Mouse (Mus musculus): ENCODE results near the gene Tmem219. TPM values are rescaled to one million over a fixed set of nuclear protein-coding genes. Genes with fewer than 3 reads are reported as not detected.

The Tmem219 gene
- polyA plus RNA-seq, 1 experiment from 2014 or later: 34.1 TPM

GRCm38 (mm10) chr7:126861429-126862130 lies 61.1 kb downstream of the Tmem219 start, which contains the start of gene Hirip3:
Hirip3 (plus strand) TSS chr7:126861972.
- Histone ChIP-seq H3K4me2 (ENCODE audit: low read depth, low read length) (peak within 1 kb of the TSS; percentile 88), H3K36me3 (ENCODE audit: control insufficient read depth, insufficient read depth, low read length) (peaks cover 5% of the 10 kb centered on the region; the same call in 1 of the 2 replicates), H3K4me3 (replicated peaks; ENCODE audit: low read length) (peak within 1 kb of the TSS; percentile 73), H3K9ac (ENCODE audit: low read length) (peak within 1 kb of the TSS; percentile 84), H3K9me3 (replicated peaks; ENCODE audit: control insufficient read depth, low read length) (no peaks in the 10 kb centered on the region), H3K4me1 (ENCODE audit: control insufficient read depth, insufficient read depth, low read length) (peaks cover 29% of the 10 kb centered on the region), H3K27ac (ENCODE audit: low read length) (peak within 1 kb of the TSS; percentile 83), H3K27me3 (ENCODE audit: control insufficient read depth, insufficient read depth, low read length) (no peaks in the 10 kb centered on the region)
- 1% methylated on average over 42 of the region's 42 CpGs for WGBS
- ATAC-seq (ENCODE audit: insufficient read depth, low FRiP score): peak; percentile 92

DNA sequence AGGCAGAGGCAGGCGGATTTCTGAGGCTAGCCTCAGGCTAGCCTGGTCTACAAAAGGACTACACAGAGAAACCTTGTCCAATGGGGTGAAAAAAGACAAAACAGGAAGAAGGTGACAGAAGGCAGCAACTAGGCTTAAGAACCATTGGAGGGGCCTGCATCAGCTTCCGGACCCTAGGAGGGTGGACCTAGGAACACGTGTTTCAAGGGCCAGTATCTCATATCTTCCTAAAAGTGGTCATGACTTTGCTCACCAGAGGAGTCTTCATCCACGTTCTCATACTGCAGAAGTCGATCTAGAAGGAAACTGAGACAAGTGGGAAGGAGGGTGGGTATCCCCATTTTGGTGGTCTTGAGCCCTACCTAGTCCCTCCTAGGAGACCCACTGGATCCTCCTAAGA lies 61.7 kb downstream of the Tmem219 start:
- Histone ChIP-seq H3K36me3 (ENCODE audit: control insufficient read depth, insufficient read depth, low read length) (no peaks in the 10 kb centered on the region), H3K27me3 (ENCODE audit: control insufficient read depth, insufficient read depth, low read length) (no peaks in the 10 kb centered on the region), H3K9me3 (replicated peaks; ENCODE audit: control insufficient read depth, low read length) (no peaks in the 10 kb centered on the region), H3K4me2 (ENCODE audit: low read depth, low read length) (peak overlapping the region; percentile 88), H3K9ac (ENCODE audit: low read length) (peak overlapping the region; percentile 84), H3K4me3 (replicated peaks; ENCODE audit: low read length) (peak overlapping the region; percentile 73), H3K27ac (ENCODE audit: low read length) (no peak overlapping the region), H3K4me1 (ENCODE audit: control insufficient read depth, insufficient read depth, low read length) (peaks cover 31% of the 10 kb centered on the region)
- no peak for ATAC-seq (ENCODE audit: insufficient read depth, low FRiP score)
- WGBS: 60% methylated on average over 5 of the region's 5 CpGs

- H3K4me3 ChIP-seq (replicated peaks; ENCODE audit: low read length): no peak overlapping the region
- H3K9ac ChIP-seq (ENCODE audit: low read length): peak overlapping the region; percentile 10; the same call in 1 of the 2 replicates
- no peak overlapping the region for H3K4me2 ChIP-seq (ENCODE audit: low read depth, low read length)
- H3K27me3 ChIP-seq (ENCODE audit: control insufficient read depth, insufficient read depth, low read length): no peaks in the 10 kb centered on the region
- H3K9me3 ChIP-seq (replicated peaks; ENCODE audit: control insufficient read depth, low read length): no peaks in the 10 kb centered on the region
- peak overlapping the region; percentile 47 for H3K27ac ChIP-seq (ENCODE audit: low read length)
- H3K36me3 ChIP-seq (ENCODE audit: control insufficient read depth, insufficient read depth, low read length): no peaks in the 10 kb centered on the region; the same call in 1 of the 2 replicates
- WGBS: 65% methylated on average over 9 of the region's 9 CpGs
- H3K4me1 ChIP-seq (ENCODE audit: control insufficient read depth, insufficient read depth, low read length): peaks cover 12% of the 10 kb centered on the region; the same call in 1 of the 2 replicates
- ATAC-seq (ENCODE audit: insufficient read depth, low FRiP score): peak; percentile 43; the same call in 1 of the 2 replicates
Measured at GRCm38 (mm10) chr7:126856741-126857420, 65.8 kb downstream of the Tmem219 start.

- no peaks in the 10 kb centered on the region for H3K9me3 ChIP-seq (replicated peaks; ENCODE audit: control insufficient read depth, low read length)
- H3K4me2 ChIP-seq (ENCODE audit: low read depth, low read length): no peak overlapping the region
- no peaks in the 10 kb centered on the region for H3K27me3 ChIP-seq (ENCODE audit: control insufficient read depth, insufficient read depth, low read length)
- H3K4me3 ChIP-seq (replicated peaks; ENCODE audit: low read length): no peak overlapping the region
- no peaks in the 10 kb centered on the region; the same call in 1 of the 2 replicates for H3K36me3 ChIP-seq (ENCODE audit: control insufficient read depth, insufficient read depth, low read length)
- WGBS: 84% methylated on average over 3 of the region's 3 CpGs
- 0 out of 2 replicates have a peak, but pooled peaks cover 7% of the 10 kb centered on the region for H3K4me1 ChIP-seq (ENCODE audit: control insufficient read depth, insufficient read depth, low read length)
- ATAC-seq (ENCODE audit: insufficient read depth, low FRiP score): no peak
- no peak overlapping the region for H3K9ac ChIP-seq (ENCODE audit: low read length)
- no peak overlapping the region for H3K27ac ChIP-seq (ENCODE audit: low read length)
Measured at GRCm38 (mm10) chr7:126855641-126856040, 67.1 kb downstream of the Tmem219 start.

DNA sequence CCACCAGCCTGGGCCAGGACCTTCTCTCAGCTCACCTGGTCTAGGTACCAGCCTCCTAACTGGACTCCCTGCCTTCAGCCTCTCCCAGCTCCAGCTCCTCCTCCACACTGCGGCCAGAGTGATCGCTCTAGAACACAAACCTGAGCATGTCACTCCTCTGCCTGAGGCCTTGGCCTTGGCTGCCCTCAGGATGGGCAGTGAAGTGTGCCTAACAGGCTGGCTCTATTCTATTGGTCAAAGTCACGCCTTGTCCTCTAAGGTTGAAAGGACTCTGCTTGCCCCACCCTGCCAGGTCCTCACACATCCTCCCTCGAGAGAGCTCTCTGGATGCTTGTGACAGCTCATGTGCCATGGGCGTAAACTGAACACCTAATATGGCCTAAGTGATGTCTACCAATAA lies 69.3 kb downstream of the Tmem219 start:
- WGBS: 85% methylated on average over 5 of the region's 5 CpGs
- Histone ChIP-seq H3K36me3 (ENCODE audit: control insufficient read depth, insufficient read depth, low read length) (no peaks in the 10 kb centered on the region; the same call in 1 of the 2 replicates), H3K27ac (ENCODE audit: low read length) (no peak overlapping the region), H3K9ac (ENCODE audit: low read length) (no peak overlapping the region), H3K4me1 (ENCODE audit: control insufficient read depth, insufficient read depth, low read length) (0 out of 2 replicates have a peak, but pooled peaks cover 7% of the 10 kb centered on the region), H3K4me2 (ENCODE audit: low read depth, low read length) (no peak overlapping the region), H3K27me3 (ENCODE audit: control insufficient read depth, insufficient read depth, low read length) (peaks cover 11% of the 10 kb centered on the region), H3K9me3 (replicated peaks; ENCODE audit: control insufficient read depth, low read length) (no peaks in the 10 kb centered on the region), H3K4me3 (replicated peaks; ENCODE audit: low read length) (no peak overlapping the region)
- ATAC-seq (ENCODE audit: insufficient read depth, low FRiP score): no peak

GRCm38 (mm10) chr7:126851192-126851591 lies 71.5 kb downstream of the Tmem219 start:
- Histone ChIP-seq H3K4me2 (ENCODE audit: low read depth, low read length) (no peak overlapping the region), H3K27ac (ENCODE audit: low read length) (no peak overlapping the region), H3K9ac (ENCODE audit: low read length) (no peak overlapping the region), H3K36me3 (ENCODE audit: control insufficient read depth, insufficient read depth, low read length) (no peaks in the 10 kb centered on the region; the same call in 1 of the 2 replicates), H3K27me3 (ENCODE audit: control insufficient read depth, insufficient read depth, low read length) (peaks cover 23% of the 10 kb centered on the region), H3K9me3 (replicated peaks; ENCODE audit: control insufficient read depth, low read length) (no peaks in the 10 kb centered on the region), H3K4me3 (replicated peaks; ENCODE audit: low read length) (no peak overlapping the region), H3K4me1 (ENCODE audit: control insufficient read depth, insufficient read depth, low read length) (peaks cover 9% of the 10 kb centered on the region; the same call in 1 of the 2 replicates)
- no peak for ATAC-seq (ENCODE audit: insufficient read depth, low FRiP score)
- 50% methylated on average over 12 of the region's 12 CpGs for WGBS

DNA sequence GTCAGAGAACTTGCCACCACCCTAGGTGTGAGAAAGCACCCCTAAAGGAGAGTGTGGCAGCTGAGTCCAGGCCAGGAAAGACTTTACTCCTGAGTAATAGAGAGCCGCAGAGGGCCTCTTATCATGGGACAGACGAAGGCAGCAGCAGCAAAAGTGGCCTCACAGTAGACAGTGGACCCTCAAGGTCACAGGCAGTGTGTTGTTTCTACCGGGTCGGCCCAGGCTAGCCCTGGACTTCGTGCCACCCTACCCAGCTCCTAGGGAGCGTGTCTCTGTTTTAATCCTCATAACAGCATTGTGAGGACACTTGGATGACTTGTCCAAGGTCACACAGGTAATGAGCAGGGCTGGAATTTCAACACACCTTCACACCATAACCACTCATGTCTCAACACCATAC lies 72.6 kb downstream of the Tmem219 start:
- Histone ChIP-seq H3K27me3 (ENCODE audit: control insufficient read depth, insufficient read depth, low read length) (peaks cover 23% of the 10 kb centered on the region), H3K4me1 (ENCODE audit: control insufficient read depth, insufficient read depth, low read length) (peaks cover 9% of the 10 kb centered on the region; the same call in 1 of the 2 replicates), H3K4me2 (ENCODE audit: low read depth, low read length) (no peak overlapping the region), H3K36me3 (ENCODE audit: control insufficient read depth, insufficient read depth, low read length) (no peaks in the 10 kb centered on the region; the same call in 1 of the 2 replicates), H3K9me3 (replicated peaks; ENCODE audit: control insufficient read depth, low read length) (no peaks in the 10 kb centered on the region), H3K4me3 (replicated peaks; ENCODE audit: low read length) (no peak overlapping the region), H3K9ac (ENCODE audit: low read length) (no peak overlapping the region), H3K27ac (ENCODE audit: low read length) (no peak overlapping the region)
- 80% methylated on average over 6 of the region's 6 CpGs for WGBS
- ATAC-seq (ENCODE audit: insufficient read depth, low FRiP score): no peak

DNA sequence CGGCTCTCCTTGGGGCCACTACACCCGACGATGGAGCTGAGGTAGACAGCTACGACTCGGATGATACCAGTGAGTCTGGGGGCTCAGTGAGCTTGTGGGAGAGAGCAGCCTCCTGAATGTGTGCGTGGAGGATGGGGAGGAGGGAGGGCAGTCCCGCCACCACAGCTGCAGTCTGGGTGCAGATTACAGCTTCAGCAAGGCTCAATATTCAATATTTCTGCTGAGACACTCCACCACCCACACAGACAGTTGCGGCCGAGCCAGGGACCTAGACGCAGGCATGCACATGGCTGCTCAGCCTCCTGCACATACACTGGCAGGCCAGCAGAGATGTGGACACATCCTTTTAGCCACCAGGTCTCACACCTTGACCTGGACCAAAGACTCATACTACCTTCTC lies 73.9 kb downstream of the Tmem219 start:
- no peak overlapping the region for H3K27ac ChIP-seq (ENCODE audit: low read length)
- H3K27me3 ChIP-seq (ENCODE audit: control insufficient read depth, insufficient read depth, low read length): peaks cover 23% of the 10 kb centered on the region
- no peak overlapping the region for H3K4me2 ChIP-seq (ENCODE audit: low read depth, low read length)
- H3K9me3 ChIP-seq (replicated peaks; ENCODE audit: control insufficient read depth, low read length): no peaks in the 10 kb centered on the region
- H3K4me1 ChIP-seq (ENCODE audit: control insufficient read depth, insufficient read depth, low read length): peaks cover 9% of the 10 kb centered on the region; the same call in 1 of the 2 replicates
- WGBS: 29% methylated on average over 10 of the region's 10 CpGs
- H3K9ac ChIP-seq (ENCODE audit: low read length): 0 out of 2 replicates have a peak overlapping the region, but pooled peaks have one; percentile 35
- ATAC-seq (ENCODE audit: insufficient read depth, low FRiP score): no peak
- H3K36me3 ChIP-seq (ENCODE audit: control insufficient read depth, insufficient read depth, low read length): no peaks in the 10 kb centered on the region; the same call in 1 of the 2 replicates
- H3K4me3 ChIP-seq (replicated peaks; ENCODE audit: low read length): no peak overlapping the region; the same call in 1 of the 2 replicates

Data from stomach, embryonic 16.5 days (tissue).